Mouse (Mus musculus) cerebellum, adult 2 months (tissue): ENCODE data around the gene Elmo1. TPM values are rescaled to one million over a fixed set of nuclear protein-coding genes. Genes with fewer than 3 reads are reported as not detected.

Experiments used
- DNase-seq, 2 experiments: peaks; one replicate each; pipeline ENCODE4 v3.0.0; 2021
- H3K27ac ChIP-seq: fragments of 200-500 bp; 2 replicates; pipeline ENCODE4 v1.5.1; 2012; ENCODE audit warnings: low read length, control low read depth, inconsistent platforms; ENCODE audit not compliant: insufficient read depth
- H3K27me3 ChIP-seq: fragments of 200-500 bp; 2 replicates; pipeline ENCODE4 v1.6.1; 2012; ENCODE audit warnings: inconsistent platforms, mild to moderate bottlenecking, low read length, moderate library complexity; ENCODE audit not compliant: control insufficient read depth, insufficient read depth
- H3K4me1 ChIP-seq: fragments of 200-500 bp; 2 replicates; pipeline ENCODE4 v1.6.1; 2011; ENCODE audit warnings: low read length; ENCODE audit not compliant: control insufficient read depth, insufficient read depth
- H3K4me3 ChIP-seq: fragments of 200-500 bp; replicated peaks from 2 replicates; pipeline ENCODE3; 2011; ENCODE audit warnings: mild to moderate bottlenecking, low read depth, low read length, control low read depth; ENCODE audit not compliant: insufficient read depth
- CTCF ChIP-seq: fragments of 200-500 bp; IDR thresholded peaks from 2 replicates; pipeline ENCODE4 v1.5.1; 2011; ENCODE audit warnings: low read depth, mild to moderate bottlenecking, control low read depth, low read length, moderate library complexity, borderline replicate concordance; ENCODE audit not compliant: insufficient read depth
- POLR2A ChIP-seq: fragments of 200-500 bp; IDR thresholded peaks from 2 replicates; pipeline ENCODE4 v1.6.1; 2011; ENCODE audit warnings: low read length, control low read depth, borderline replicate concordance; ENCODE audit not compliant: insufficient read depth
- WGBS: fragments of 180-500 bp; shearing (Covaris S2); methylation state at CpG from one replicate; pipeline ENCODE4 v1.1.7; 2018; 5-methylcytosine and 5-hydroxymethylcytosine counted together
- polyA plus RNA-seq: library from polyadenylated mRNA; depleted of rRNA; stranded (reverse); fragments of >200 nt; gene quantifications from 2 replicates; pipeline ENCODE4 v1.2.3, GENCODE M21; 2012

Elmo1 gene
- polyA plus RNA-seq, 1 experiment, result 92.3 TPM

GRCm38 (mm10) chr13:20128097-20128496 is 37.7 kb downstream of the Elmo1 start:
- Histone ChIP-seq H3K4me1 (no peaks in the 10 kb centered on the region), H3K27ac (no peak overlapping the region), H3K4me3 (no peak overlapping the region), H3K27me3 (no peaks in the 10 kb centered on the region)
- 89% methylated on average over 4 of the region's 4 CpGs for WGBS
- DNase-seq, result no peak
- no peak for TF ChIP-seq CTCF
- TF ChIP-seq POLR2A, result no peak

GRCm38 (mm10) chr13:20130731-20131130 is 40.3 kb downstream of the Elmo1 start:
- no peaks in the 10 kb centered on the region for H3K27me3 ChIP-seq
- H3K27ac ChIP-seq, result no peak overlapping the region
- H3K4me3 ChIP-seq, result no peak overlapping the region
- no peaks in the 10 kb centered on the region for H3K4me1 ChIP-seq
- 75% methylated on average over 3 of the region's 3 CpGs for WGBS
- no peak for DNase-seq
- TF ChIP-seq CTCF (no peak), POLR2A (no peak)

GRCm38 (mm10) chr13:20131322-20131997 is 41.1 kb downstream of the Elmo1 start:
- no peak overlapping the region for H3K27ac ChIP-seq
- WGBS, result 87% methylated on average over 5 of the region's 5 CpGs
- no peaks in the 10 kb centered on the region for H3K27me3 ChIP-seq
- no peaks in the 10 kb centered on the region for H3K4me1 ChIP-seq
- no peak overlapping the region for H3K4me3 ChIP-seq
- TF ChIP-seq CTCF (no peak), POLR2A (no peak)
- no peak for DNase-seq

GRCm38 (mm10) chr13:20131998-20132371 is 41.6 kb downstream of the Elmo1 start:
- no peak for DNase-seq
- Histone ChIP-seq H3K27me3 (no peaks in the 10 kb centered on the region), H3K4me1 (no peaks in the 10 kb centered on the region), H3K27ac (no peak overlapping the region), H3K4me3 (no peak overlapping the region)
- WGBS, result 90% methylated on average over 4 of the region's 4 CpGs
- TF ChIP-seq POLR2A, result no peak
- TF ChIP-seq CTCF, result no peak

GRCm38 (mm10) chr13:20133602-20134394 is 43.4 kb downstream of the Elmo1 start:
- Histone ChIP-seq H3K27me3 (no peaks in the 10 kb centered on the region), H3K4me3 (no peak overlapping the region), H3K27ac (no peak overlapping the region; the same call in 1 of the 2 replicates), H3K4me1 (no peaks in the 10 kb centered on the region)
- DNase-seq, result no peak
- no peak for TF ChIP-seq POLR2A
- TF ChIP-seq CTCF, result no peak
- 28% methylated on average over 6 of the region's 6 CpGs for WGBS

GRCm38 (mm10) chr13:20134395-20135225 is 44.2 kb downstream of the Elmo1 start:
- Histone ChIP-seq H3K27ac (no peak overlapping the region), H3K27me3 (no peaks in the 10 kb centered on the region), H3K4me1 (no peaks in the 10 kb centered on the region), H3K4me3 (no peak overlapping the region)
- TF ChIP-seq POLR2A, result no peak
- no peak for TF ChIP-seq CTCF
- WGBS, result 77% methylated on average over 18 of the region's 18 CpGs
- no peak for DNase-seq

- TF ChIP-seq POLR2A (no peak), CTCF (no peak)
- H3K4me3 ChIP-seq, result no peak overlapping the region
- H3K27ac ChIP-seq, result no peak overlapping the region
- H3K4me1 ChIP-seq, result no peaks in the 10 kb centered on the region
- DNase-seq, result no peak
- no peaks in the 10 kb centered on the region for H3K27me3 ChIP-seq
Observed at GRCm38 (mm10) chr13:20136753-20137152, 46.4 kb downstream of the Elmo1 start.

- DNase-seq, result no peak
- 58% methylated on average over 3 of the region's 3 CpGs for WGBS
- TF ChIP-seq CTCF, result no peak
- no peak for TF ChIP-seq POLR2A
Observed at GRCm38 (mm10) chr13:20138466-20138865, 48.1 kb downstream of the Elmo1 start.

More at GRCm38 (mm10) chr13:20138466-20138865, 48.1 kb downstream of the Elmo1 start:
- Histone ChIP-seq H3K27ac (no peak overlapping the region), H3K27me3 (no peaks in the 10 kb centered on the region), H3K4me3 (no peak overlapping the region), H3K4me1 (no peaks in the 10 kb centered on the region)
